Mouse (Mus musculus): ENCODE measurements around the gene Hhipl1.

Hhipl1 gene

DNA sequence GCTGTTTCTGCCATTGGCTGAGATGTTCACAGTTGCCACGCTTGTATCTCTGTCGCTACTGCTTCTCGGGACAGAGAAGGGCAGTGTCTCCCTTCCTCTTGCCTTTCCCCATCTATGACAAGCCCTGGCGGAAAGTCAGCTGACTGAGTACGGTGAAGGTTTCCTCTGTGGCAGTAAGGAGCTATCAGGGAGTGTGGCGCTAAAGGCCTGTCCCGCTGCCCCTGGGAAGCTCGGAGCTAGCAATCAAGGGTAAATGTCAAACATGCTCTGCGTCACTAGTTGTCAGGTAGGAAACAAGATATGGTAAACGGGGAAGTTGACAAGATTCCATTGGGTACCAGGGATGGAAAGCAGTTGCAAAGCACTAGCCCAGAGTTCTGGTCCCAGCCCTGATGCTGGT, 9.7 kb downstream of the Hhipl1 start:
- DNase-seq: peak; percentile 60

DNA sequence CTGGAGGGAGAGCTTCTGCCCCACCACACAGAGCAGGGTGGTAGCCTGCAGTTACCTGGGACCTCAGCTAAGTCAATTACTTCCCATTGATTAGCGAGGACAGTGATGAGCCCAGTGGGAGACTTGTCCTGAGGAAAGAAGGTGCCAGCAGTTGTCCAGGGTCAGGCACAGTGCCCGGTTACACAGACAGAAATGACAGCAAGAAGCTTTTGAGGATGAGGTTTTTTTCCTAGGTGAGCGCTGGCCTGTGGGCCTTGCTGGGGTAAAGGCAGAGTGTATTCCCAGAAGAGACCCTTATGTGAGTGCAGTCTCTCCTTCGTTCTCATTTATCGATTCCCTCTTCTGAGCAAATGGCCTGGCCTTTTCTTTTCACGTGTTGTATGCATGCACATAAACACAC, 10.6 kb downstream of the Hhipl1 start:
- DNase-seq: no peak

DNA sequence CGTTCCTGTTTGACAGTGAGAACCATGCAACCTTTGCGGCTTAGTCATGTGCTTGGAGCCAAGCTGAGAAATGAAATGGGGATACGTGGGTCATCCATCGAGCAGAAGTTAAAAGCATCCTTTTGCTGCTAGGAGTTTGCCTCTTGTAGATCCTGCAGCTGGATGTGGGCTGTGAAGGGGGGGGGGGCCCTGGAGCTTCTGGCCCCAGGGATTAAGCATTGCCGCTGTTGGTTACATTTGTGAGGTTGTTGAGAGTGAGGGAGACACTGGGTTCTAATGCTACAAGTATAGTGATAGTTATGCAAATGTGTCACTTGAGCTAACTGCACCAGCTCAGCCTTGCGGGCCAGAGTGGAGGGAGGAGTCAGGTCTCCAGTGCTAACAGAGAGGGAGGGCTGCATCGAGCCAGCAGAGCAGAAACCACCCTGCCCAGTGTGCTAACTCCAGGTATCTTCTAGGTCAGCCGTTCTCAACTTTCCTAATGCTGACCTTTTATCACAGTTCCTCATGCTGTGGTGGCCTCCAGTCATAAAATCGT, 11.2 kb downstream of the Hhipl1 start:
- no peak for DNase-seq

DNA sequence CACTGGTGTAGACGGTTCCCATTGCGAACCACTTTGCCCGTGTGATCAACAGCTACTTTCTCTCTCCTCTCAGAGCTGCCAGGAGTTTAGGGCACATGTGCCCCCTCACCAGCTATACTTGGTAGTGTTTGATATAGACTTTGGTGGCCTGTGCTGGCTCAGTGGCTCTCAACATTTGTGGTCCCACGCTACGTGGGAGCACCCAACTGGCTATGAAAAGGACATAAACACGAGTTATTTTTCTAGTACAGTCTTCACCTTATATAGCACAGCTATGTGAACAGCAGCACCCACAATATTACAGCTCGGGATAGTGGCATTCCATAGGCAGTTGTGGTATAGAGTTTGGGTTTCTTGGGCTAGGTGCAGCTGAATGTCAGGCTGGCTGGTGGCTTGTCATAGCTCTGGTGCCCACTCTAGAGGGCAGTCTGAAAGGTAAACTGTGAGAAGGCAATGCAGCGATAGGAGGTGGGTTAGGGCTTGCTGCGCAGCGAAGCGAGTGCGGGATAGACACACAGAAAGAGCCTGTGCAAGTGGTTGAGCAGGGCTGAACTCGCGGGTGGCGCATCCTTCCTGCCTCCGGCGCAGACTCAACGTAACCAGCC, 11.9 kb downstream of the Hhipl1 start:
- no peak for DNase-seq

DNA sequence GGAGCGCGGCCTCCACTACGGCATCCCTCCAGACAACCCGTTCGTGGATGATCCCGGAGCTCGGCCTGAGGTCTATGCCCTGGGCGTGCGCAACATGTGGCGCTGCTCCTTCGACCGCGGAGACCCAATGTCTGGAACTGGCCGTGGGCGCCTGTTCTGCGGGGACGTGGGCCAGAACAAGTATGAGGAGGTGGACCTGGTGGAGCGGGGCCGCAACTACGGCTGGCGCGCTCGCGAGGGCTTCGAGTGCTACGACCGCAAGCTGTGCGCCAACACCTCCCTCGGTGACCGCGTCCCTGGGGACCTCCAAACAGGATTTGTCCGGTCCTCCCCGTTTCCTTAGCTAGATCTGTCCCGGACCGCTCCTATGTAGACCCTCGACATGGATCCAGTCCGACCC, 12.4 kb downstream of the Hhipl1 start:
- no peak for DNase-seq

DNA sequence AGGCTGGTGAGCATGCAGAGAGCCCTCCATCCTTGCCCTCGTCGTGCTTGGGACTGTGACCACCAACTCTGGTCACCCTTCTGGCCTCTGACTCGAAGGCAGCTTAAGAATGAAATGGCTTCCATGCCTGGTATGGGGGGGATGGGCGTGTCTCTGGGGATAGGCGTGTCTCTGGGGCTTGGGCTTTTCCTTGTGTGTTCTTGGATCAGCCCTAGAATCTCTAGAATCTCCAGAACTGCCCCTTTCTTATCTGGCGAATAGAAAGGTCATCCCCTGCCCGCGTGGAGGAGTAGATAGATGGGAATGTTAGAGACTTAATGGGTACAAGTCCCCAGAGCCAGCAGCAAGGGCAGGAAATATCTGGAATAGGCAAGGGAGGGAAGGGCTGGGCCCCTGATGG, 14.0 kb downstream of the Hhipl1 start:
- no peak for DNase-seq

DNA sequence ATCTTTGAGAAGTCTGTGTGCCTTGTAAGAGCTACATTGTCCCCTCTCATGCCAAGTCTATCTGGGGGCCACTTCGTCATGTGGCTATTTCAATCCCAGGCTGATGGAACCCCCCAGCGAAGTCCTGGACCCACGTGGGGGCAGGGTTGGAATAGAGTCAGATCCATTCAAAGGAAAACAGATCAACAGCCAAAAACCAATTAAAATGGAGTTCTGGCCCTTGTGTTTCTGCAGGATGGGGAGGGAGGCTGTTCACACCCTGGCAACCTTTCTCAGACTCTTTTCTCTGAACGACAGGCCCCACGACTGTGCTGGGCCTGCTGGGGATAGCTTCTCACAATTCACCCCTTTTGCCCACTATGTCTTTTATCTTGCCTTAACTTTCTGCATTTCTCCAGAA, 20.3 kb downstream of the Hhipl1 start:
- no peak for DNase-seq

DNA sequence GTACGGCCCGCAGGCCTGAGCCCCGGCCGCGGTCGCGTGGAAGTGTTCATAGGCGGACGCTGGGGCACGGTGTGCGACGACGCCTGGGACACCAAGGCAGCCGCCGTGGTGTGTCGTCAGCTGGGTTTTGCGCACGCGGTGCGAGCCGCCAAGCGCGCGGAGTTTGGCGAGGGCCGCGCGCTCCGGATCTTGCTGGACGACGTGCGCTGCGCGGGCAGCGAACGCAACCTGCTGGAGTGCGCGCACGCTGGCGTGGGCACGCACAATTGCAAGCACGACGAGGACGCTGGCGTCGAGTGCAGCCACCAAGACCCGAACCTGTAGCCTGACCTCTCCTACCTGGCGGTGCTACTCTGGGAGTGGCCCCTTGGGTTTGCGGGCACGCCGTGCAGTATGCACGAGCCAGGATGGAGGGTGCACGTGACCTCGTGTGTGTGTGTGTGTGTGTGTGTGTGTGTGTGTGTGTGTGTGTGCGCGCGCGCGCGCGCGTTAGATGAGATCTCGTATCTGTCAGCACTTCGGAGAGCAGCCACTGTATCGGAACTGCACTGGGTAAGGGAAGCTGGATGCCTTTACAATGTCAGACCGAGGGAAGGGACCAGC, 21.9 kb downstream of the Hhipl1 start:
- DNase-seq: no peak

DNA sequence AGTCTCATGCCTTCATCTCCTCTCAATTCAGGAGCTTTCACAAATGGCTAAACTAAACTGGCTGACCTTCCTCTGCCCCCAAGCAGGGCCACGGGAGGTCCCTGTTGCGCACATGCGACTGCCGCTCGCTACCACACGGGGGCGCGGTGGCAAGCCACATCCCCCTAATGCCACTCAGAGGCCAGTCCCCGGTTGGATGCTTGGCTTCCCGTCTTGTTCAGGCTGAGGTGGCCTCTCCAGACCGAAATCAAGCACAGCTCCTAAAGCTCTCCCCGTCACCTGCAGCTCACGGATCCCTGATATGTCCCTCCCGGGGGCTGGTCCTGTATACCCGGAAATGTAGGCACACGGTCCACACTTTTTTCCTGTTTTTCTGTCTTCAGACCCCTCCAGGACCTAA, 27.0 kb downstream of the Hhipl1 start:
- DNase-seq: peak; percentile 99

DNA sequence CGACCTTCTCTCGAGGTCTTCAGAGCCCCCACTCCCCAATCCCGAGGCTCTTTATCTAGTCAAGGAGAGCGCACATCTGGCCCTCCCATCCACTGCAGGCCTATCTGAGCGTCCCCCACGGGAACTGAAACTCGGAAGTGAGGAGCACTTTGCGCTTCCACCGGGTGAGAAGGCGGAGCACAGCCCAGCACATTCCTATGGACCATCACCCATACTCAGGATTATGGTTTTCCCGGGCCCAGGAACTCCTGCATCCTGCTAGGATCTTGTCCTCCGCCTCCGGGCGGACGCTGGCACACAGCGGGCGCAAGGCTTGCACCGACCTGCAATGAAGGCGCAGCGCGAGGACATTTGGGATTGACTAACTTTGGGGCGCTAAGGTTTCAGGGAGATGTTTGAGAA, 27.4 kb downstream of the Hhipl1 start:
- DNase-seq: peak; percentile 98

DNA sequence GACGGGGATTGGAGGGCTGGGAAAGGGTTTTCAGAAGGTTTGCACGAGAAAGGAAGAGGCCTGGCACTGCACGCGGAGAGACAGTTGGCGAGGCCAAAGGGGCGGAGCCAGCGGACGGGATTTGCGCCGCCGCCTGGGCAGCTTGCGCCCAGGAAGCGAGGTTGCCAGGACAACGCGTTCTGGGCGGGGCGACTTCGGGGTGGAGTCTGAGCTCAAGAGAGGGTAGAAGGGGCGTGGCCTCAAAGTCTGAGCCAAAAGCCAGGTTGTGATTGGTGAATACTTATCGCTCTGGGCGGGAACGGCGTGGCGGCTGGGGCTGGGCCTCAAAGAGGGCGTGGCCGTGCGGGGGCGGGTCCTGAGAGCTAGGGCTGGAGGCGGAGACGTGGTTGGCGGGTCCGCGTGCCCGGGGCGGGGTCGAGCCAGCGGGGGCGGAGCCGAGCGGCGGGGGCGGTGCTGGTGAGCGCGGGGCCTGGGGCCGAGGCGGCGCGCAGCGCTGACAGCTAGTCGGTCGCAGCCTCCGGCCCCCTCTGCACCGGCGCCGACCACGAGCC, 27.9 kb downstream of the Hhipl1 start, which contains the start of gene Cyp46a1:
Gene Cyp46a1 (plus strand): TSS at position 487 of the 551 bp plus-strand sequence.
- DNase-seq: peak; percentile 100

DNA sequence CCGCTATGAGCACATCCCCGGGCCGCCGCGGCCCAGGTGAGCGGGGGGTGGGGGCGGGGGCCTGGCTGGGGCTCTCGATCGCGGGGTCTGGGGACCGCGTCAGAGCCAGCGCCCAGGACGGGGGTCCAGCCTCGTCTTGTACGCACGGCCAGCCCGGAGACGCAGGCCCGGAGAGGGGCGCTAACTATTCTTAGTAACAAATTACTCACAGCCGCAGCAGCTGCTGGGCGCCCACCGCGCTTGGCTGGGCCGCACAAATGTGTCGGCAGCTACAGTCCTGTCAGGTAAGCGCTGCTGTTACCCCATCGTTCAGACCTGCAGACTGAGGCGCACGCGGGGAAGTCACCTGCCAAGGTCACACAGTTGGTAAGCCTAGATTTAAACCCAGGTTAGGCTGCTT, 28.5 kb downstream of the Hhipl1 start:
- no peak for DNase-seq

DNA sequence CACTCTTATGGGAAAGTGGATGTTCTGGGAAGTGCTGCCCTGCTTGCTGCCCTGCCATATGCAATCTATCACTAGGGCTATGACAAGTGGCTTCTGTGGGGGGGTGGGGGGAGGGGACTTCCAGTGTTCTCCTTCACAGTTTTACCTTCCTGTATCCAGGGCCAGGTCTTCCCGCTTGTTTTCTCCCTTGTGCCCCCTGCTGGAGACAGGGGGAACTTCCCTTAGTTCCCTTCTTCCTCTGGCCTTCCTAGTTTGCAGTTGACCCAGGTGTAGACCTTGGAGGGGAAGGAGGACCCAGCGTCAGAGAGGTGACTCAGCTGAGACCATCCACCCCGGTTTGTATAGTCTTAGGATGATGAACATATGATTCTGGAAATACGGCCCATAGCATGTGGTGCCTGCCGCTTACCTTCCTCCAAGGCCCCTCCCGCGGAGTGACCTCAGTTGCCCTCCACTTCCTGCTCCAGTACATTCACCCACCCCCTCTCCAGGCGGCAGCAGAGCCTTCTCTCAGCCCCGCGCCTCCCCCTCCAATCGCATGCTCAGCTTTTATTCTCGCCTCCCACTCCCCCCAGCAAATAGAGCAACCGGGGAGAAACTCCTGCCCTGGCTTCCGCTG, 32.6 kb downstream of the Hhipl1 start:
- DNase-seq: no peak

DNA sequence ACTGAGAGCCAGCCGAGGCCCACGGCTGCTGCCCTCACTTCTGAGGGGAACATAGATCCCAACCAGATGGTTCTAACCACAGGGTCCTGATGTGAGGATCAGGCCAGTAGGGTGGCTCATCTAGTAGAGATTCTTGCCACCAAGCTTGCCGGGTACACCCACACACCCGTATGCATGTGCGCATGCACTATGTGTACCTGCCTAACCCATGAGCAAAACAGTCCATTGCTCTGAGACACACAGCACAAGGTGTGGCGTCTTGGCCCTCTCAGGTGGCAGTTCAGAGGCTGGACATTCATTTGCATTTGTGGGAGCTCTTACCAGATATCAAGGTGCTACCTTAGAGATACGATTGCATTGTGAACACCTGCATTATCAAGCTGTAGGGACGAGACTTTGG, 42.1 kb downstream of the Hhipl1 start:
- no peak for DNase-seq

DNA sequence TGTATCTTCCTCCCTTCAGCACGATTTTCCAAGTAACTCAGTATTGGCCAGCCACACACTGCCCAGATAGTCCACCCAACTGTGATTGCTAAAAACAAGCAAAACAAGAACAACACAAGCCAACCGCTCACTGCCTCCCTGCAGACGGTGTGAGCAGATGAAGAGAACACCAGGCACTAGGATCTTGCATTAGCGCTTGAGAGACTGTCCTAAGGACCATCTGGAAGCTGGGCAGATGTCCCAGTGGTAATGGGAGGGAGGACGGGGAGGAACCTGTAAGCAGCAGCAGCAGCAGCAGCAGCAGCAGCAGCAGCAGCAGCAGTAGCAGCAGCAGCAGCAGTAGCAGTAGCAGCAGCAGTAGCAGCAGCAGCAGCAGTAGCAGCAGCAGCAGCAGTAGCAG, 43.0 kb downstream of the Hhipl1 start:
- DNase-seq: no peak

DNA sequence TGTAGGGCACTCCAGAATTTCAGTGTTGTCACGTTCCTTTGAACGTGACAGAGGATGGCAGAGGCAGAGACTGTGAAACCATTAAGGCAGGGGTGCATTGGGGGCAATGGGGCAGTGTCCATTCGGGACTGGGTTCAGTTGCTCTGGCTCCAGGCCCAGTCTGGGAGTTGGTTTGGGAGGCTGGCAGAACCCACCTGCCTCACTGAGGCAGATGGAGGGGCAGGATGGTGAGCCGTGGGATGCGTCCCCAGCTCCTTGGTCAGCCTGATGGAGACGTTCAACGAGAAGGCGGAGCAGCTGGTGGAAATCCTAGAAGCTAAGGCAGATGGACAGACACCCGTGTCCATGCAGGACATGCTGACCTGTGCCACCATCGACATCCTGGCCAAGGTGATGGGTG, 44.9 kb downstream of the Hhipl1 start:
- no peak for DNase-seq

DNA sequence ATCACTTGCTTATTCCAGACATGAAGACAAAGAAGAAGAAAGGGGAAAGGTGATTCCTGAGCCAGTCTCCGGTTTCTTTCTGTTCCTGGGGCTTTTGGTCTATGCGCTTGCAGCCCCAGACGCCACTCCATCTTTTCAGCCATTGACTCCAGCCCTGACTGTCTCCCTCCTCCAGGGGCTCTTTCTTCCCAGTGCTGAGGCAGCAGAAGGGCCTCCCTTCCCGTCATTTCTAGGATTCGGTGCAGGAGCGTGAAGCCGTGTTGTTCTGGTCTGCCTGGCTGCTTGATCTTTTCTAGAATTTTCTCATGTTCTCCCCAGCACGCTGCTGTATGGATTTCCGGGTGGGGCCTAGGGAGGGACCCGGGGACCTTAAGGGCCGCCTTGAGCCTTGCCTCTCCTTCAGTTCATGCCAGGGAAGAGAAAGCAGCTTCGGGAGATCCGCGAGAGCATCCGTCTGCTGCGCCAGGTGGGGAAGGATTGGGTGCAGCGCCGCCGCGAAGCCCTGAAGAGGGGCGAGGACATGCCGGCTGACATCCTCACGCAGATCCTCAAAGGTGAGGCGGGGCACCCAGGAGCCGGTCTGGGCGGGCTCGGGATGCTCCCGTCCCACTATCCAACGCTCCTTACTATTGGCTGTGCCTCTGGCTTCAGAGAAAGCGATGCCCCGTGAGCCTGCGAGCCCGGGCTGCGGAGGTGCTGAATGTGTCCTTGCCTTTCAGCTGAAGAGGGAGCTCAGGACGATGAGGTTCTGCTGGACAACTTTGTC, 46.5 kb downstream of the Hhipl1 start:
- no peak for DNase-seq

DNA sequence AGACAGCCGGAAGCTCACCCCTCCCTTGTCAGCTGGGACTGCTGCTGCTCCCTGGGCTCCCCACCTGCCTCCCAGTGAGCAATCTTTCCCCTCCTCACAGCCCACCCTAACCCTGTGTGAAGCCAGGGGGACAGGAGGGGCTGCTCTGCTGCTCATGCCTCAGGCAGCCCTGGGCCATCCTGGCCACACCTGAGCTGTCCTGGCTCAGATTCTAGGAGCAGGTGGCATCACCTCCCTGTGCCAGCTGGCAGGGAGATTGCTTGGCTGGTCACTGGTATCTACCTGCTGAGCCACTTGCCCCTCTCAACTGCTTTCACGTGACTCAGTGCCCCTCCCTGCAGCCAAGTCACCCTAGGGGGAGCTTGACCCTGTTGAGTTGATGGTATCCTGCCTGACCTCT, 48.2 kb downstream of the Hhipl1 start:
- DNase-seq: no peak

DNA sequence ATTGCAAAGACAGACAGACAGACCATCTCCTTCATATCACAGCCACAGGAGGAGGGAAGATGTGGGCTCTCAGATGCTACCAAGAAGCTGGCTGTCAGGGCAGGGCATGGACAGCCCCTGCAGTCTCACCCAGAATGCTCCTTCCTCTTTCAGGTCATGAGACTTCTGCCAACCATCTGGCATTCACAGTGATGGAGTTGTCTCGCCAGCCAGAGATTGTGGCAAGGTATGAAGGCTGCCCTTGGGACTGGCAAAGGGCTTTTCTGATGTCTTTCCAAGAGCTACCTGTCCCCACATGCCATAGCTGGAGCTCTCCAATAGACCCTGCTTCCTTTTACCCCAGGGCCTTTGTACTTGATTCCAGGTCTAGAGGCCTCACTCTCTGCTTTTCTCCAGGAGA, 49.2 kb downstream of the Hhipl1 start:
- no peak for DNase-seq

DNA sequence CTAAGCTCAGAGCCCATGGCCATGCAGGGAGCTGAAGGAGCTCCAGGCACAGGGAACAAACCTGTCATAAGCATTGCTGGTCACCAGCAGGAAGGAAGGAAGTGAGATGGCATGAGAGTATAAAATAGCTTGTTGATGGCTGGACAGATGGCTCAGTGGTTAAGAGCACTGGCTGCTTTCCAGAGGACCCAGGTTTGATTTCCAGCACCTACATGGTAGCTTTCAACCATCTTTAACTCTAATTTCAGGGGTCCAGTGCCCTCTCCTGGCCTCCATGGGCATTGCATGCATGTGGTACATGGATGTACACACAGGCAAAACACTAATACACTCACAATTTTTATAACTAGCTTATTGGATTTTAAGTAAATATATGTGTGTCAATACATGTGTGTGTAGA, 49.9 kb downstream of the Hhipl1 start:
- no peak for DNase-seq

DNA sequence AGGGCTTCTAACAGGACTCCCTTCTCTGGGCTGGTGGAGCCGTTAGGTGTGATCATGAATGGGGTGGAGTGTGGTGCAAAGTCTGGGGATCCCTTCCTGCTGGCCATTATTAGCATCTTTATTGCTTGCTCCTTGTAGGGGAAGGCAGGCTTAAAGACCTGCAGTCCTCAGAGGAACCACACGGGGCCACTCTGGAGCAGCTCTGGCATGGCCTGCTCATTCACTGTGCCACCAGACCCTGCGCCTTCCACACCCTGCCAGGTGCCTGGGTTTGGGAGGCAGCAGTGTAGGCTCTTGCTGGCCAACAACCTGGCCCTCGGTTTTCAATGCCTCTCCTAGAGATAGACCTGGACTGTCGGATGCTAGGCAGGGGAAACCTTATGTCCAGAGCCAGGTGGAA, 57.7 kb downstream of the Hhipl1 start:
- DNase-seq: peak; percentile 96

DNA sequence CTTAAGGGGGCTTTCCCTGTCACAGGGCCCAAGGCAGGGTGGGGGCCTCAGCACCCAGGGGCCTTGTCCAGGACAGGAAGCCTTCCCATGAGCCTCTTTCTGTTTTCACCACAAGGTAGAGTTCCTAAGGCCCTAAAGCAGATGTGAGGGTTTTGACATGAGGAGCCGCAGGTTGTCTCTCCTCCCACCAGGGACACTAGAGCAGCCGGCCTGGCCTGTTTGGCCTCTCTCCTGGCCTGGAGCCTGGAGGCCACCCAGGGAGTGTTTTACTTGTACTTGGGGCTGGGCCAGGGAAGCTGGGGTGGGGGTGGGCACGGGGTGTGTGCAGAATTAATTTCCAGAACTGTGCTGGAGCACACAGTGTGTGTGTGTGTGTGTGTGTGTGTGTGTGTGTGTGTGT, 59.3 kb downstream of the Hhipl1 start:
- peak; percentile 98 for DNase-seq

DNA sequence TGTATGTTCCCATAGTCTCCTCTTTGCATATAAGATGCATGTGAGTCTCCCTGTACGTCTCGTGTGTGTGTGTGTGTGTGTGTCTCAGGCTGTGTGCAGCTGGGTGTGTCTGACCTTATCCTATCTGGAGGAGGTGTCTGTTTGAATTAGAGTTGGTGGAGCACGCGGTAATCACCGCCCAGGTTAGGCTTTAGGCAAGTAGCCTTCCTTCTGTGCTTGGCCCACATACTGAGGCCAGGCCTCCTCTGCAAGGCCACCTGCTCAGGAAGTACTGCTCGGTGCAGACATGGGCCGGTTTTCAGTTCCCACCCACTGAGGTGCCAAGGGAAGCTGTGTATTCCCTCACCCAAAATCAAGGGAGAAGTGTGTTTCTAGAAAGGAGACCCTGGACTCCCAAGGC, 59.8 kb downstream of the Hhipl1 start:
- DNase-seq: peak; percentile 92
